Mouse (Mus musculus) kidney, adult 9 months (tissue): ENCODE results near the gene Serinc3.
"Not testable (repeated sequence)": the region's sequence is repeated elsewhere in the genome, so short reads cannot be mapped to it uniquely, and the experiment has no call there.

Source experiments
- DNase-seq: peaks from one replicate; pipeline ENCODE4 v3.0.0; 2022

Serinc3 gene

DNA sequence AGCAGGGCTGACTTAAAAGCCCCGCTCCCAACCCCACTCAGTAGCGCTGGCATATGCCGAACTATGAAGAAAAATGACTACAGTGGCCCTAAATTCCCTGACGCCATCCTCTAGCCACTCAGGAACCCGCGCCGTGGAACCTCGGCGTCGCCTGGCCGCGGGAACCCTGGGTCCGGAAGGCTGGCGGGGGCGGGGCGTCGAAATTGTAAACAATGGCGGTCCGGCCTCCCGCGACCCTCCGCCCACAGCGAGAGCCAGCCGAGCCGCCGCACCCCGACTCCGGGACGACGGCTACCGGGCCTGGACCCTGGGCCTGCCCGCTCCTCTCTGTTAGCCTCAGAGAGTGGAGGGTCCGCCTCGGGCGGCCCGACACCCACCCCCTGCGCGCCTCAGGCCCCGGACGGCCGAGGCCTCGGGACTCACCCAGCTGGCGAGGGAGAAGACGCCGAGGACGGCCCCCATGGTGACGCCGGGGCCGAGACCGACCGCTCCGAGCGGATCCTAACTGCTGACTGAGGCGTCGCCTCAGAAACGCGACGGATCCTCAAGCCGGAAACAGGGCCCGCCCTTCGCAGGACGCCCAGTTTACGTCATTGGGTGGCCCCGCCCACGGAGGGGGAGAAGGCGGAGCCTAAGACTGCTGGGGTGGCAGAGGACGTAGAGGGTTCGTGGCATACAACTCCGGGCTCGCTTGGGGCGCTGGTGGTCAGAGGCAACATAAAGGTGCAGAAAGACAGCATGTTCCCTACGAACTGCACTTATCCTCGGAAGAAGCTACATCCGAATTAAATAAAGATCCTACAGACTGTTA is at the start of gene Serinc3:
Gene Serinc3, minus strand, starts transcription at position 557 of the 811 bp plus-strand sequence.
- DNase-seq = peak; percentile 99

DNA sequence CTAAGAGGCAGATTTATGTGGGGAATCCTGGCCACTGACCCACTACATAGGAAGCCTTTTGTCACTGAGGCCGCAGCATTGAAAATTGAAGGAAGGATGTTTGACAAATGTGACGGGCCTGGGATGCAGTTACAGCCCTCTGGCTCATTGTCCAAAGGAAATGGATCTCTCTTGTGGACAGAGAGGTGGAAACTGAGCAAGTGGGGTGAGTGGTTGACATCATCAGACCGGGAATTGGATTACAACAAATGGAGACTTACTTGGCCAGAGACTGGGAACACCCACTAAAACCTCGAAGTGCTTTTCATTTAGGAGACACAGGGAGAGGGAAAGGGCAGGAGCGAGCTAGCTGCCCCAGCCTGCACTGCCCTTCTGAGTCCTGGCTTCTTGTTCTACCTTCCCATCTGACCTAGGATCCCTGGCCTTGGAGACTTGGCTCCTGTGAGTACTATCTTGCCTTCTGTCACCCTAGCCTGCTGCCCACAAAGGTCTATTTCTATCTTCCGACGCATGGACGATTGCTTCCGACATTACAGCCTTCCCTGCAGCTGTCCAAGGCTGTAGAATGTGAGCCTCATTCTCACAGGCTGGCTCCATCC is 48.9 kb upstream of the Serinc3 start:
- peak; percentile 68 for DNase-seq

- peak; percentile 41 for DNase-seq
Observed at GRCm38 (mm10) chr2:163692873-163693612, 48.1 kb upstream of the Serinc3 start.

GRCm38 (mm10) chr2:163691846-163692605 is 47.1 kb upstream of the Serinc3 start:
- DNase-seq = no peak

DNA sequence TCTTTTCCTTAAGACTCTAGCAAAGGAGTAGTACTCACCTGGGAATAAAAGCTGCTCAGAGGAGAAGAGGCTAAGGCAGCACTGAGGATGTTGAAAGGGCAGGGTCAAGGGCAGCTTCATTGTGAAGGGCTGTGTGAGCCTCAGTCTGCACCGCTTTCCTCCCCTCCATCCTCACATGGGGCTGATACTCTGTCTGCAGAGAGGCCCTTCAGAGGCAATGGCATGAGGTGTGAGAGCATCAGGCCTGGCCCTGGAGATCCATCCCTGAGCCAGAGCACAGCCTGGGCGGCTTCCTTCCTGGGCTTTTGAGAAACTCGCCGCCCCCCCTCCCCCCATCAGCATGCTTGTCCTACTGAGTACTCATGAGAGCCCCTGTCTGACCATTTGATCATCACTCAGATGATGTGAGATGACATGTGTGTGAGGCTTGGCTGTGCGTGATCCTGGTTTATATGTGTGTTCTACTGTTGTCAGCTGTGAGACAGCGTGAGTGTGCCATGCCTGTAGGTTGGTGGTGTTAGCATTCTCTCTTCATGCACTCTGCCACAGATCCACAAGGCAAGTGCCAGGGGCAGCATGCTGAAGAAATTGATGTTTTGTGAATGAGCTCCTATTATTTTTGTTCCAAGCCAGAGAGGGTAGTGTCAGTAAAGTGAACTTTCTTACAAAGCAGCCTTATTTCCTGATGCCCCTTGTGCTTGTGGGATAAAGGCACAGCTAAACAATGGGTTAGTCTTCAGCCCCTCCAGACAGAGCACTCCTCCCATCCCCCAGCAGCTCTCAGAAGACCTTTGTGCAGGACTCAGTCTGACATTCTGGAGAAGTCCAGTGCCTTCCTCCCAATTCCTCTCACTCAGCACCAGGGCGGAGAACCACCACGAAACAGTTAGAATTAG is 45.7 kb upstream of the Serinc3 start:
- no peak for DNase-seq

- DNase-seq = no peak
Observed at GRCm38 (mm10) chr2:163689771-163690170, 44.8 kb upstream of the Serinc3 start.

GRCm38 (mm10) chr2:163688377-163688776 is 43.4 kb upstream of the Serinc3 start:
- not testable (repeated sequence) for DNase-seq

- no peak for DNase-seq
Observed at GRCm38 (mm10) chr2:163686886-163687285, 42.0 kb upstream of the Serinc3 start.

GRCm38 (mm10) chr2:163686233-163686632 is 41.3 kb upstream of the Serinc3 start:
- DNase-seq = no peak

DNA sequence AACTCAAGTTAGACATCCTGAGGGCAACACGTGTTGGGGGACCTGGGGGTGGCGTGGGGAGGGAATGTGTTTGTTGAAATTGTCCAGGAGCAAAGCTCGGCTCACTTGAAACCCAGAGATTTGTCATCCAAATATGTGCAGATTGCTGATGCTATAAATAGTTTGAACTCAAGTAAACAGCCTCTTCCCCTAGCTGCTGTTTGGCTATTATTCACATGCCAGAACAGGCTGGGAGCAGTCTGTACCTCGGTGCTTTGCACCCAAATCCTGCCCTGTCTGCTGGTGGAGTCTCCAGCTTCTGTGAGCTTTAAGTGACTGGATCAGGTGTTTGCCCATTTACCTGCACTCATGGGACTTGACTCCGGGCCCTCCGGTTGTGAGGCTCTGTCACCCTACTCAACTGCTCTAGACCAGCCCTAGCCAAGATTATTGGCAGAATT is 40.9 kb upstream of the Serinc3 start:
- peak; percentile 53 for DNase-seq

DNA sequence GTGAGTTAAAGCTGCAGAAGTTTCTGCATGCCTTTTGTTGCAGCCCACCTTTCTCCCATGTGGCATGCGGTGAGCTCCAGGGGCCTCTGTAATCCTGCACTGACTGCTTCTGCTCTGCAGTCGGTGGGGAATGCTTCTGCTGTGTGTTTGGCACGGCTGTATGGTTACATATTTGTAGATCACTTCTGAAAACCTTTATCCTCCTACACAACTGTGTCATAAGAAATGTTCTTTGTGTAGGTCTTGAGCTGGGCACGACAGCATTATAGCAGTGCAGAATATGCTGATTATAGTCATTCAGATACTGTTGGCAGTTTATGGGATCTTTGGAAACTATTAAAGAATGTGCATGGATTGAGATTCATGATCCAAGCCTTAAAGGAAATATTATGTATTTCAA is 40.4 kb upstream of the Serinc3 start:
- DNase-seq = no peak

GRCm38 (mm10) chr2:163682344-163682743 is 37.4 kb upstream of the Serinc3 start:
- no peak for DNase-seq

DNA sequence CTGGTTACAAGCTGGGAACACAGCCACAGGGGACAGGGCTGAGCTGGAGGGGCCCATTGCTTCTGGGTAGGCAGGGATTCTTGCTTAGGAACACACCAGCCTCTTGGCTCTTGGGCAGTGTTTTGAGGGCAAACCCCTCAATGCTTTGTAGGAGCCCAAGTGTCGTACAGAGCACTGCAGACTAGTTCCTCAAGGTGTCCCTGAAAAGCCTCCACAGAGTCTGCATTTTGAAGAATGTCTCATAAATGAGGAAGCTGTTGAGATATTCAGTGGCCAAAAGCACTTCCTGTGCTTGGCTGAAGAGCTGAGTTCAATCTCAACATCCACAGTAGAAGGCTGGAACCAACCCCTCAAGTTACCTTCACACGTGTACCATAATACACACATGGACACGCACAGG is 31.8 kb upstream of the Serinc3 start:
- DNase-seq = no peak

DNA sequence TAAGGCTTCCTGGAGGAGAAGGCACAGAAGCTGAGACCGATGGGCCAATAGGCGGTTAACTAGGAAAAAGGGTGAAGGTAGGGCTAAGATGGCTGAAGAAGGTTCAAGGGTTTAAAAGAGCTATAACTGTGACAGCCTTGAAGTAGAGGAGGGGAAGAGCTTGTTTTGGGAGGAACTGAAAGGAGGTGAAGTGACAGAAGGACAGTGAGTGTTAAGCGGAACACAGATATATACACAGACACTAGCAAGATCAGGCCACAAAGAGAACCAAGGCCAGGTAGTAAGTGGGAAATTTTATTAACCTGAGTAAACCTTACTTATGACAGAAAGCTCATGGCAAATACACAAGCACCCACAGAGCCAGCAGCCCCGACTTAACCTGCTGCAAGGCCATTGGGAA is 31.4 kb upstream of the Serinc3 start:
- no peak for DNase-seq

DNA sequence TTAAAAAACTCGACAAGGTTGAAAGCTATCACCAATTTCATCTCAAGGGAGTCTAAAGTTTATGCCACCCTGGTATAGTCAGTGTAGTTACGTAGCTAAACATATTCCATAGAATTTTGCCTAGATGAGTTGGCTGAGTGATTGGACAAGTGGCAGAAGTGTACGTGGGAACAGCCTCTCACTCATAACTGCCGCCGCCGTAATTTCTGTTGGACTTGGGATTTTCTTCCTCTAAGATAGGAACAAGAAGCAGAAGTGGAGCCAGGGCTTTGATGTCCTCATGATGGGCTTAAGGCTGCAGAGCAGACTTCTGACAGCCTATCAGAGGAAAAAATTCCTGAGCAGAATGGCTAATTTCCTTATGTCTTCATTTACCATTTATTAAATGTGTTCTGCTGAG is 30.7 kb upstream of the Serinc3 start:
- no peak for DNase-seq

GRCm38 (mm10) chr2:163675144-163675619 is 30.3 kb upstream of the Serinc3 start:
- DNase-seq = no peak

- no peak for DNase-seq
Observed at GRCm38 (mm10) chr2:163674397-163674796, 29.5 kb upstream of the Serinc3 start.

DNA sequence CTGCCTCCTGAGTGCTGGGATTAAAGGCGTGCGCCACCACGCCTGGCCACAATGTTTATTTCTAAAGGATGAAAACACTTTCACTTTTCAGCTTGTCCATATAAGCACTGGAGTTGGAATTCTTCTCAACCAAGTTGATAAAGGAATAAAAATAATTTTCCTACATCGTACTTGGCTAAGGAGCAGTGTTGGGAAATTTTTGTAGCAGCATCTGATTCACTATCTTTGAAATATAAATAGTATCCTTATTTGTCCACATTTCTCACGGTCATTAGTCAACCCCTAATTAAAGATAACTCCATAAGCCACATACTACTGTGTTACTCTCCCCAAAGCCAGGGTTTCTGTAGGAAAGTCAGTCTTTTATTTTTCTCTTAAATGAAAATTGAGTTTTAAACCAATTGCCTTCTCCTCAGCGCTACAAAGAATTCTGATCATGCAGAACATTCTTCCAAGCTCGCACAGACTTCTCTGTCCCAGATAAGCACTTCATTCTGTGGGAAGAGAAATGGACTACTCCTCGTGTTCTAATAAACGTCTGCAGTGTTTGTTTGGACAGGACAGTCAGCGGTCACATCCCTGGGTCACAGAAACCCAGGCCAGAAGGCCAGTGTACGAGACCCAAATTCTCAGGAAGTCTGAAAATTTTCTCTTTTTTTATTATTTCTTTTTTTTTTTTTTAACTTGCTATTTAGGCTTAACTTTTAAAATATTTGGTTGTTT is 26.1 kb upstream of the Serinc3 start:
- DNase-seq = no peak

GRCm38 (mm10) chr2:163667045-163667444 is 22.1 kb upstream of the Serinc3 start:
- DNase-seq = no peak

DNA sequence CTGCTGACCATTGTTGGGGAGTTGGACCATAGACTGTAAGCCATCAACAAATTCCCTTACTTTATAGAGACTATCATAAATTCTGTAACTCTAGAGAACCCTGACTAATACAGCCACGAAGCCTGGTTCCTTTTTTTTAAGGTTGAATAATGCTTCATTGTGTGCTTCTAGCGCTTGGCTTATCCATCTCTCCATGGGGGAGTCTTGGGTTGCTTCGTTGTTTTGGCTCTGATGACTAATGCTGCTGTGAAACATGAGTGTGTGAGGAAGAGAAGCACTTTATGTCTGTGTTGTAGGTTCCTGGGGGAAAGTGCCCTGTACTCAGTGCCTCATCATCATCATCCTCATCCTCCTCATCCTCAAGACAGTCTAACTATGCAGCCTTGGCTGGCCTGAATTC is 19.0 kb upstream of the Serinc3 start:
- DNase-seq = no peak

DNA sequence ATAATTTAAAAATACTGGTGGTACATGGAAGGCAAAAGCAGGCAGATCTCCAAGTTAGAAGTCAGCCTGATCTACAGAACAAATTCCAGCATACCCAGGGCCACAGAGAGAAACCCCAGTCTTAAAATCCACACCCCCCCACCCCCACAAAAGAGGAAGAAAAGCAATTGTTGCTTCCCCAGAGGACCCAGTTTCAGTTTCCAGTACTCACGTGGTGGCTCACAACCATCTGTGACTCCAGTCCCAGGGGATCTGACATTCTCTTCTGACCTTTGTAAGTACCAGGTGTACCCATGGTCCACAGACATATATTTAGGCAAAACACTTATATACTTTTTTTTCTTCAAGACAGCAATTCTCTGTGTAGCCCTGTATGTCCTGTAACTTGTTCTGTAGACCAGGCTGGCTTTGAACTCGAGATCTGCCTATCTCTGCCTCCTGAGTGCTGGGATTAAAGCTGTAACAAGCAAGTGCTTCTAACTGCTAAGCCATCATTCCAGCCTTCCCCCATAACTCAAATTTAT is 17.8 kb upstream of the Serinc3 start:
- DNase-seq = no peak
